31 mouse cellular contexts compared by ENCODE assay signal in the genomic region with DNA sequence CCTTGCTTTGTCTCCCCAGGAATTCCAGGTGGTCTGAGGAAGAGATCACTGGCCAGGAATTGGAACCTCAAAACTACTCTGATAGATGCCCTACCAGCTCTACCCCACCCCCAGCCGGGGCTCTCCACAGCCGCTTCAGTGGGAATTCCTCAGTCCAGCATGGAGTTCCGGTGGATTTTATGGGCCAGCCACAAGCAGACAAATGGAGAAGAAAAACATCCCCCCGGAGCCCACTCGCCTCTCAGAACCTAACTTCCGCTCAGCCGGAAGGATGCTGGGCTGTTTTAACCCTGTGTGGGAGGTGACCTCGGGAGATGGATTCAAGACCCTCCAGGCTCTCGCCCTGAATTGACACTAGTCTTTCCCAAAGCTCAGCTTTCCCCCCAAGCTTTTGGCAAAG. TPM values are rescaled to one million over a fixed set of nuclear protein-coding genes. Genes with fewer than 3 reads are reported as not detected.
DNase-seq lines count a peak whose midpoint lies in the region; ATAC-seq lines count a peak whose summit lies in the region.
"Had no signal": no experiment of that assay in that cellular context is flagged by ENCODE, and none has a peak within 500 bp of the region (broad histone marks: within the 10 kb centered on the region; RNA-seq: fewer than 3 reads in every experiment).

No protein-coding gene starts in this region.

- no peak overlapping the region for H3K27ac ChIP-seq in kidney, embryonic 16.5 days (ENCODE audit: low read length)
- H3K27ac ChIP-seq in neural tube, embryonic 11.5 days (ENCODE audit: low read depth, low read length): no peak overlapping the region
- H3K27ac ChIP-seq in limb, embryonic 11.5 days (replicated peaks; ENCODE audit: low read depth, low read length): no peak overlapping the region
- no peak overlapping the region for H3K27ac ChIP-seq in forebrain, embryonic 14.5 days (ENCODE audit: low read depth, low read length)
- H3K27ac ChIP-seq: embryonic facial prominence, embryonic 10.5 days; embryonic facial prominence, embryonic 13.5 days; forebrain, embryonic 12.5 days; heart, adult 2 months; heart, embryonic 10.5 days; heart, embryonic 13.5 days; hindbrain, embryonic 14.5 days had no signal

- no peak for ATAC-seq in kidney, embryonic 16.5 days (ENCODE audit: low FRiP score, low TSS enrichment)
- ATAC-seq in neural tube, embryonic 11.5 days (ENCODE audit: insufficient read depth, low FRiP score, low TSS enrichment): no peak
- ATAC-seq in limb, embryonic 11.5 days (ENCODE audit: insufficient number of reproducible peaks, low FRiP score, low TSS enrichment, low read depth): no peak
- ATAC-seq in forebrain, embryonic 14.5 days: no peak
- ATAC-seq: activated CD4-positive, CD25-positive, alpha-beta regulatory T cell, adult 4 months; forebrain, embryonic 16.5 days had no signal

- no peak for DNase-seq in kidney, adult 9 months
- DNase-seq in neural tube, embryonic 11.5 days (ENCODE audit: low spot score): peak; percentile 17
- no peak for DNase-seq in neural tube, embryonic 10.5 days (ENCODE audit: extremely low spot score, low spot score)
- peak; percentile 28 for DNase-seq in limb, embryonic 11.5 days (ENCODE audit: low spot score)
- peak; percentile 41 for DNase-seq in mesoderm, embryonic 11.5 days (ENCODE audit: low read depth, low spot score)
- no peak for DNase-seq in forebrain, embryonic 14.5 days (ENCODE audit: low spot score)
- no peak for DNase-seq in retina, embryonic 14.5 days (ENCODE audit: low spot score)
- DNase-seq: adrenal gland, adult 8-10 months; adrenal gland, postnatal 25 days; B cell, adult 2 months; cerebellum, adult 11-12 months; cerebellum, adult 8-10 months; cerebellum, postnatal 10 days; cerebellum, postnatal 36 days; embryo, embryonic 11 days; gastrocnemius, postnatal 10 days; gastrocnemius, postnatal 36 days; heart, adult 2 months; heart, postnatal 14 days; heart, postnatal 4 days had no signal

- H3K36me3 ChIP-seq in kidney, embryonic 16.5 days (ENCODE audit: insufficient read depth, low read length): no peaks in the 10 kb centered on the region
- no peaks in the 10 kb centered on the region for H3K36me3 ChIP-seq in neural tube, embryonic 11.5 days (ENCODE audit: control insufficient read depth, insufficient read depth, low read length)
- H3K36me3 ChIP-seq in limb, embryonic 11.5 days (ENCODE audit: control insufficient read depth, insufficient read depth, low read length): no peaks in the 10 kb centered on the region
- no peaks in the 10 kb centered on the region for H3K36me3 ChIP-seq in forebrain, embryonic 14.5 days (ENCODE audit: control insufficient read depth, insufficient read depth, low read length)
- H3K36me3 ChIP-seq: embryonic facial prominence, embryonic 10.5 days; embryonic facial prominence, embryonic 13.5 days; forebrain, embryonic 12.5 days; heart, embryonic 10.5 days; heart, embryonic 13.5 days had no signal

- no peak overlapping the region for H3K9ac ChIP-seq in kidney, embryonic 16.5 days (replicated peaks; ENCODE audit: low read length)
- H3K9ac ChIP-seq in neural tube, embryonic 11.5 days (ENCODE audit: low read length): no peak overlapping the region
- H3K9ac ChIP-seq in limb, embryonic 11.5 days (ENCODE audit: low read length): no peak overlapping the region
- no peak overlapping the region for H3K9ac ChIP-seq in forebrain, embryonic 14.5 days (ENCODE audit: low read length)
- H3K9ac ChIP-seq: embryonic facial prominence, embryonic 13.5 days; forebrain, embryonic 12.5 days; heart, embryonic 13.5 days; hindbrain, embryonic 14.5 days had no signal

- H3K9me3 ChIP-seq in kidney, embryonic 16.5 days (ENCODE audit: low read length): no peaks in the 10 kb centered on the region
- H3K9me3 ChIP-seq in neural tube, embryonic 11.5 days (ENCODE audit: control insufficient read depth, low read length): no peaks in the 10 kb centered on the region
- H3K9me3 ChIP-seq in limb, embryonic 11.5 days (ENCODE audit: control insufficient read depth, low read length): no peaks in the 10 kb centered on the region
- H3K9me3 ChIP-seq in forebrain, embryonic 14.5 days (replicated peaks; ENCODE audit: control insufficient read depth, low read length): no peaks in the 10 kb centered on the region
- H3K9me3 ChIP-seq: embryonic facial prominence, embryonic 10.5 days; embryonic facial prominence, embryonic 13.5 days; forebrain, embryonic 12.5 days; heart, embryonic 10.5 days; heart, embryonic 13.5 days had no signal

- H3K4me2 ChIP-seq in kidney, embryonic 16.5 days (replicated peaks; ENCODE audit: low read depth, low read length): 0 out of 2 replicates have a peak overlapping the region, but pooled peaks have one; percentile 11
- H3K4me2 ChIP-seq in neural tube, embryonic 11.5 days (ENCODE audit: low read depth): no peak overlapping the region
- H3K4me2 ChIP-seq in limb, embryonic 11.5 days (ENCODE audit: low read depth, severe bottlenecking): no peak overlapping the region
- no peak overlapping the region for H3K4me2 ChIP-seq in forebrain, embryonic 14.5 days (ENCODE audit: low read length)
- H3K4me2 ChIP-seq: embryonic facial prominence, embryonic 13.5 days; forebrain, embryonic 12.5 days; heart, embryonic 13.5 days; hindbrain, embryonic 14.5 days had no signal

- H3K27me3 ChIP-seq in kidney, embryonic 16.5 days (ENCODE audit: insufficient read depth, low read length): no peaks in the 10 kb centered on the region
- no peaks in the 10 kb centered on the region for H3K27me3 ChIP-seq in neural tube, embryonic 11.5 days (ENCODE audit: control insufficient read depth, insufficient read depth, low read length)
- no peaks in the 10 kb centered on the region for H3K27me3 ChIP-seq in limb, embryonic 11.5 days (ENCODE audit: control insufficient read depth, insufficient read depth, low read length)
- H3K27me3 ChIP-seq in forebrain, embryonic 14.5 days (replicated peaks; ENCODE audit: control insufficient read depth, insufficient read depth, low read length): no peaks in the 10 kb centered on the region
- H3K27me3 ChIP-seq: embryonic facial prominence, embryonic 13.5 days had no signal

- H3K4me1 ChIP-seq in kidney, embryonic 16.5 days (ENCODE audit: insufficient read depth, low read length): peaks cover 13% of the 10 kb centered on the region
- H3K4me1 ChIP-seq in neural tube, embryonic 11.5 days (ENCODE audit: control insufficient read depth, insufficient read depth, low read length): no peaks in the 10 kb centered on the region
- H3K4me1 ChIP-seq in limb, embryonic 11.5 days (ENCODE audit: control insufficient read depth, insufficient read depth, low read length): peaks cover 10% of the 10 kb centered on the region; the same call in 1 of the 2 replicates
- no peaks in the 10 kb centered on the region for H3K4me1 ChIP-seq in forebrain, embryonic 14.5 days (ENCODE audit: control insufficient read depth, insufficient read depth, low read length)
- H3K4me1 ChIP-seq: forebrain, embryonic 12.5 days had no signal

- 7% methylated on average over 9 of the region's 9 CpGs for WGBS in kidney, embryonic 16.5 days
- 42% methylated on average over 9 of the region's 9 CpGs for WGBS in neural tube, embryonic 11.5 days
- WGBS in limb, embryonic 11.5 days: 30% methylated on average over 9 of the region's 9 CpGs
- WGBS in forebrain, embryonic 14.5 days: 76% methylated on average over 9 of the region's 9 CpGs

- no peak overlapping the region for H3K4me3 ChIP-seq in kidney, embryonic 16.5 days (ENCODE audit: low read length)
- H3K4me3 ChIP-seq in neural tube, embryonic 11.5 days (ENCODE audit: low read depth, low read length): no peak overlapping the region
- no peak overlapping the region for H3K4me3 ChIP-seq in limb, embryonic 11.5 days (ENCODE audit: low read depth, low read length)
- no peak overlapping the region for H3K4me3 ChIP-seq in forebrain, embryonic 14.5 days (ENCODE audit: low read depth, low read length)
- H3K4me3 ChIP-seq: embryonic facial prominence, embryonic 10.5 days; embryonic facial prominence, embryonic 13.5 days; erythroblast, embryonic 14.5 days; forebrain, embryonic 12.5 days; heart, adult 2 months; heart, embryonic 10.5 days; heart, embryonic 13.5 days had no signal

RNA-seq across cellular contexts. Expression of a gene that starts 11.3 kb away (rescaled TPM):
- 10.0 and 10.4 TPM in 2 replicates for polyA plus RNA-seq in kidney, embryonic 16.5 days (2015; fragmentation: Nextera tagmentation; extraction: Ambion mirVana)
- 40.9 and 41.0 TPM in 2 replicates for polyA plus RNA-seq in neural tube, embryonic 11.5 days (2014; fragmentation: Nextera tagmentation; extraction: Ambion mirVana)
- polyA plus RNA-seq in limb, embryonic 11.5 days (2014; fragmentation: Nextera tagmentation; extraction: Ambion mirVana): 20.2 and 25.2 TPM in 2 replicates
- 1.1 and 1.7 TPM in 2 replicates for polyA plus RNA-seq in forebrain, embryonic 14.5 days (2014; fragmentation: Nextera tagmentation; extraction: Ambion mirVana)
- polyA plus RNA-seq: activated CD4-positive, CD25-positive, alpha-beta regulatory T cell, adult 4 months had no signal

RNA-seq across cellular contexts. Expression of a gene that starts 26.7 kb away (rescaled TPM):
- 16.1 and 17.9 TPM in 2 replicates for polyA plus RNA-seq in kidney, embryonic 16.5 days (2015; fragmentation: Nextera tagmentation; extraction: Ambion mirVana)
- 17.5 and 18.8 TPM in 2 replicates for polyA plus RNA-seq in neural tube, embryonic 11.5 days (2014; fragmentation: Nextera tagmentation; extraction: Ambion mirVana)
- polyA plus RNA-seq in limb, embryonic 11.5 days (2014; fragmentation: Nextera tagmentation; extraction: Ambion mirVana): 8.2 and 8.9 TPM in 2 replicates
- 11.8 and 12.0 TPM in 2 replicates for polyA plus RNA-seq in forebrain, embryonic 14.5 days (2014; fragmentation: Nextera tagmentation; extraction: Ambion mirVana)

RNA-seq across cellular contexts. Expression of a gene that starts 50.7 kb away (rescaled TPM):
- not detected in 2 replicates for polyA plus RNA-seq in kidney, embryonic 16.5 days (2015; fragmentation: Nextera tagmentation; extraction: Ambion mirVana)
- 23.0 and 25.1 TPM in 2 replicates for polyA plus RNA-seq in neural tube, embryonic 11.5 days (2014; fragmentation: Nextera tagmentation; extraction: Ambion mirVana)
- 0.07 TPM in 1 of 2 replicates, not detected in the other for polyA plus RNA-seq in limb, embryonic 11.5 days (2014; fragmentation: Nextera tagmentation; extraction: Ambion mirVana)
- 16.1 and 16.2 TPM in 2 replicates for polyA plus RNA-seq in forebrain, embryonic 14.5 days (2014; fragmentation: Nextera tagmentation; extraction: Ambion mirVana)
- polyA plus RNA-seq: activated CD4-positive, CD25-positive, alpha-beta regulatory T cell, adult 4 months; erythroblast, embryonic 14.5 days; heart, adult 2 months; heart, embryonic 10.5 days; heart, embryonic 13.5 days; heart, embryonic 16.5 days had no signal

Comparison
In these comparisons a context has a peak if more than half of its experiments do, and no peak if none do; other contexts are left out.
1. DNase-seq: peak in neural tube, embryonic 11.5 days (single experiment), limb, embryonic 11.5 days (single experiment) and mesoderm, embryonic 11.5 days (single experiment); none in kidney, adult 9 months (single experiment), neural tube, embryonic 10.5 days (single experiment), forebrain, embryonic 14.5 days (single experiment) and retina, embryonic 14.5 days (single experiment).
2. RNA of a gene that starts 50.7 kb away (polyA plus RNA-seq): 23.0 to 25.1 TPM in neural tube, embryonic 11.5 days and 16.1 to 16.2 TPM in forebrain, embryonic 14.5 days; 0.07 TPM in limb, embryonic 11.5 days and not detected in kidney, embryonic 16.5 days; every median in the first group is over 10 times any median in the second.